Mouse (Mus musculus): ENCODE measurements at regions not wholly inside any gene's neighbourhood (a gene's known extent, or its start where the extent isn't known, plus 50 kb on each side); places are given as distances from the start of the nearest gene placed in this dataset.

- ATAC-seq (replicated peaks; ENCODE audit: poor library complexity), result no peak
Measured at GRCm38 (mm10) chr1:143071781-143072382, 568.6 kb upstream of the B3galt2 start.

DNA sequence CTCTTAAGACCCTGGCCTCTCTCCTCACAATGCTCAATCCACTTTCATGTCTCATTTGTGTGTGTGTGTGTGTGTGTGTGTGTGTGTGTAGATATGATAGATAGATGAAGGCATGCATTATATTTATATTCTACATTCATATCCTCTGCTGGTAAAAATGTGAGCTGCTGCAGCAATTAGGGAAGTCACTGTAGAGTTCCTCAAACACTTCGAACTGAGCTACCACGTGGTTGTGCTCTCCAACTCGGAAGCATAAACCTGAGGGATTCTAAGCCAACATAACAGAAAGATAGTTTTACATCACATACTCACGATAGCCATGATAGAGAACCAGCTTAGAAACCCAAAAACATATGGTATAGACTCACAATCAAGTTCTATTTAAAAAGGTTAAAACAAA, 565.5 kb upstream of the B3galt2 start:
- ATAC-seq (replicated peaks; ENCODE audit: poor library complexity), result peak; percentile 76

GRCm38 (mm10) chr1:143080441-143080840, 560.0 kb upstream of the B3galt2 start:
- no peak for ATAC-seq (replicated peaks; ENCODE audit: poor library complexity)

- no peak for ATAC-seq (replicated peaks; ENCODE audit: poor library complexity)
Measured at GRCm38 (mm10) chr1:143096904-143097303, 543.6 kb upstream of the B3galt2 start.

DNA sequence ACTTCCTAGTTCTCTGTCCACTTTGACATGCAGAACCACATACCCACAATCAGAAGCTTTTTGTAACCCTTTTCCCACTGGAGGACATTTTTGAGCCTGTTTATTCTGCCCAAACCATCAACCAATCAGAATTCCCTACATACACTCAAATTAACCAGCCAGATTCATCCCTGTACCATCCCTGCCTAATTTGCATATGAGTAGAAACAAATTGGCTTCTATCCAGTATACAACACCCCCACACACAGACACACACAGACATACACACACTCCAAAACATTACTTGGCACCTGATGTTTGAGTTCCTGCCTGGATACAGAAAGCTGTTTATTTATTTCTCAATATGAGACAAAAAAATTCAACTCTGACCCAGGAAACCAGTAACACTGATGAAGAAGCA, 542.2 kb upstream of the B3galt2 start:
- no peak for ATAC-seq (replicated peaks; ENCODE audit: poor library complexity)

DNA sequence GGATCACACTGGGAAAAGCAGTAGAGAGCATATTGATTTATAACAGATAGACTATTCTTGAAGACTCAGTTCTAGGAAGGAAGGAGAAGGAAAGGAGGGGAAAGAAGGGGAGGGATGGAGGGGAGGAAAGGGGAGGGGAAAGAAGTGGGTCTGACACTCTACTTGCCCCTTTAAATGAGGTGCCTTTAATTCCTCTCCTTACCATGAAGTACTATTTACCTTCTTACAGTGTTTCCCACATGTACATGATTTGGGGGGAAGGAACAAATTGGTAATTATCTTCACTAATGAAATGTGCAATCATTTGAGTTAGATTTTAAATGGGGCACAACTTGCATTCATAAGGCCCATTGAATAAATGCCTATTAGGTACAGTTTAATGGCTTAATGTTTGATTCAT, 518.3 kb upstream of the B3galt2 start:
- no peak for ATAC-seq (replicated peaks; ENCODE audit: poor library complexity)

DNA sequence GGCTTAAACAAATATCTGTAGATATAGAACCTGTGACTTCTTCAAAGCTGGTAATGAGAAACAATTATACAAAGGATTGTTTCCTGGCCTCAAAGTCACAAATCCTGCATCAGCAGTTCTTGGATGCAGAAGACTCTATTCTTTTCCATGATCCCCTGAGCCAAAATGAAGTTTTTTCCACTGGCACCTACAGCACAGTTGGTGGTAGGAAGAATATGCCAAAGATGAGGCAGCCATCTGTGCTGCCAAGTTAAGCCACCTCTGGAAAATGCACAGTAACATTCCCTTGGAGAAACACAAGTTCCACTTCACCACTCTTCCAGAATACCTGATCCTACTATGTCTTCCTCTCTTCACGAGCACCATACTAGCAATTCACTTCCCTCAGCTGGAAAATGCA, 510.2 kb upstream of the B3galt2 start:
- no peak for ATAC-seq (replicated peaks; ENCODE audit: poor library complexity)

- ATAC-seq (replicated peaks; ENCODE audit: poor library complexity), result no peak
Measured at GRCm38 (mm10) chr1:143132806-143133205, 507.7 kb upstream of the B3galt2 start.

GRCm38 (mm10) chr1:143145111-143145984, 495.1 kb upstream of the B3galt2 start:
- ATAC-seq (replicated peaks; ENCODE audit: poor library complexity), result no peak

GRCm38 (mm10) chr1:143171286-143171685, 469.2 kb upstream of the B3galt2 start:
- no peak for ATAC-seq (replicated peaks; ENCODE audit: poor library complexity)

DNA sequence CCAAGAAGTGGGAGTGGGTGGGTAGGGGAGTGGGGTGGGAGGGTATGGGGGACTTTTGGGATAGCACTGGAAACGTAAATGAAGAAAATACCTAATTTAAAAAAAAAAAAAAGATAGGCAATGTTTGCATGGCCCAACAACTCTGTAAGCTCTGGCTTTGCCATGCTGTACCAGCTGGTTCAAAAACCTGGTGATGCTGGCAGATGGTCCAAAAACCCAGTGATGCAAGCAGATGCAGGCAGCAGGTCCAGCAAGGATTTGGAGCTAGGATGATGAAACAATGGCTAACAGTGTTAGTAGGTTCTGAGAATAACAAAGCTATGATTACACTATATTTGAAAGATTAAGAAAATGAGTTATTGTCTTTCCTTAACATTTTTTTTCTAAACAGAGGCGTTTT, 466.6 kb upstream of the B3galt2 start:
- ATAC-seq (replicated peaks; ENCODE audit: poor library complexity), result no peak

GRCm38 (mm10) chr1:143192167-143192793, 448.2 kb upstream of the B3galt2 start:
- no peak for ATAC-seq (replicated peaks; ENCODE audit: poor library complexity)

GRCm38 (mm10) chr1:143200213-143200889, 440.1 kb upstream of the B3galt2 start:
- ATAC-seq (replicated peaks; ENCODE audit: poor library complexity), result no peak

DNA sequence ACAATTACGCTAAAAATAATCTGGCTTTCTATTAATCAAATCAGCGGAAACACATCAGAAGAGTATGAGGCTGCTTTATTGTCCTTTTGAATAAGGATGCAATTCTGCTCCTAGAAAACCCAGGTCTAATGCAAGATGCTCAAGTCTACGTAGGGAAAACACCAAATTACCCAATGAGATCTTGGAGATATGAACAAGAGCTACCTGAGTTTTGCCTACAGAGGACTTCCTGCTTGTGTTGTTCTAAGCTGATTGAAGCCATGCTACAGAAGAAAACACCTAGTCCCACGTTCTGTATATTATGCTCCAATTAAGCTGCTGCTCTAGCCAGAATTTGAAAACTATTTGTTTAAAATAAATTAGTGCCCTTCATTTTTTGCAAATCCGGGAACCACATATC, 439.5 kb upstream of the B3galt2 start:
- ATAC-seq (replicated peaks; ENCODE audit: poor library complexity), result no peak

GRCm38 (mm10) chr1:143202182-143202581, 438.3 kb upstream of the B3galt2 start:
- ATAC-seq (replicated peaks; ENCODE audit: poor library complexity), result peak; percentile 79

GRCm38 (mm10) chr1:143204070-143204469, 436.4 kb upstream of the B3galt2 start:
- ATAC-seq (replicated peaks; ENCODE audit: poor library complexity), result no peak

- no peak for ATAC-seq (replicated peaks; ENCODE audit: poor library complexity)
Measured at GRCm38 (mm10) chr1:143206995-143207394, 433.5 kb upstream of the B3galt2 start.

- ATAC-seq (replicated peaks; ENCODE audit: poor library complexity), result no peak
Measured at GRCm38 (mm10) chr1:143207399-143208065, 432.9 kb upstream of the B3galt2 start.

DNA sequence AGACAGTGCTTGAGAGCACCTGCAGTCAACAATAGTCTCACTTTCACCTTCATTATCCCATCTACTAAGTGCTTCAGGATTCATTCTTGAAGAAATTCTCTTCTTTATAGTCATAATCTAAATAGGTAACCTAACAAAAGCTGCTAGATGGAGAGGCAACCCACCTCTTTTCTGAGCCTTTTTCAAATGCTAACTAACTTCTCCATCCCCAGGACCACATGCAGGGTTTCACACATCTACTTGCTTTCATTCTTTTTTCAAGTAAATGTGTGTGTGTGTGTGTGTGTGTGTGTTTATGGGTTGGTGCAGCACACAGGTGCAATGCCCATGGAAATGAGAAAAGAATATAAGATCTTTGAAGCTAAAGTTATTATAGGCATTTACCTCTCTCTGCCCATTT, 423.1 kb upstream of the B3galt2 start:
- ATAC-seq (replicated peaks; ENCODE audit: poor library complexity), result no peak

GRCm38 (mm10) chr1:143231969-143232368, 408.5 kb upstream of the B3galt2 start:
- ATAC-seq (replicated peaks; ENCODE audit: poor library complexity), result no peak

Data from megakaryocyte progenitor cell, adult 5-6 weeks (primary cell).